Mouse (Mus musculus) cerebellum, adult 9-11 months (tissue): ENCODE measurements at regions not wholly inside any gene's neighbourhood (a gene's known extent, or its start where the extent isn't known, plus 50 kb on each side); places are given as distances from the start of the nearest gene placed in this dataset.

Experiments
- DNase-seq: peaks from one replicate; pipeline ENCODE4 v3.0.0; 2022

- DNase-seq: peak; percentile 1
These were observed 293.5 kb upstream of the Tom1l1 start for GRCm38 (mm10) chr11:90981626-90982025.

DNA sequence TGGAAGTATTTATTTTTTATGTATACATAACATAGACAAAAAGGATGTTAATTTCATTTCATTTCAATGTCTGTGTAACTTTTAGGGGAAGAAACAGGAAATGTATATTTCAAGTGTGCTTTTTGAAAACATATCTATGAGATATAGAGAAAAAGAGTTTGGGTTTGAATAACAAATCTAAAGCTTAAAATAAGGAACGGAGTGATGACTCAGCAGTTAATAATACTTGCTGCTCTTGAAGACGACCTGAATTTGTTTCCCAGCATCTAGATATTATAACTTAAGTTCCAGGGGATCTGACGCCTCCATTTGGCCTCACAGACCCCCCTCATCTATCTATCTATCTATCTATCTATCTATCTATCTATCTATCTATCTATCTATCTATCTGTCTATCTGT, 290.1 kb upstream of the Tom1l1 start:
- DNase-seq: no peak

- DNase-seq: no peak
These were observed 252.9 kb upstream of the Tom1l1 start for GRCm38 (mm10) chr11:90941076-90941475.

GRCm38 (mm10) chr11:90925738-90926137, 237.6 kb upstream of the Tom1l1 start:
- no peak for DNase-seq

DNA sequence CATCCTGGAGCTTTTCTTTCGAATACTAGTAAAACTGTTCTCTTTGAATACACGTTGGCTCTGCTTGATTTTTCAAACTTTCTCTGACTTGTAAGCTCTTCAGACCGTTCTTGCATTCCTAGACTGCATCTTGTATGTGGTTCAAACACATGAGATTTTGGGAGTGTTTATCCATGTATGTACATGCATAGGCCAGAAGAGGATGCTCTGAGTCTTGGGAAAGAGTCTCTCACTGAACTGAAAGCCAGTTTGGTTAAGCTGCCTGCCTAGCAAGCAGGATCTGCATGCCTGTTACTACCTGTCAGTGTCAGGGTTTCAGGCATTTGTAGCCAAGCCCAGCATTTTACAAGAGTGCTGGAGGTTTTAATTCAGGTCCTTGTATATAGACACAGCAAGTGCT, 229.6 kb upstream of the Tom1l1 start:
- no peak for DNase-seq

DNA sequence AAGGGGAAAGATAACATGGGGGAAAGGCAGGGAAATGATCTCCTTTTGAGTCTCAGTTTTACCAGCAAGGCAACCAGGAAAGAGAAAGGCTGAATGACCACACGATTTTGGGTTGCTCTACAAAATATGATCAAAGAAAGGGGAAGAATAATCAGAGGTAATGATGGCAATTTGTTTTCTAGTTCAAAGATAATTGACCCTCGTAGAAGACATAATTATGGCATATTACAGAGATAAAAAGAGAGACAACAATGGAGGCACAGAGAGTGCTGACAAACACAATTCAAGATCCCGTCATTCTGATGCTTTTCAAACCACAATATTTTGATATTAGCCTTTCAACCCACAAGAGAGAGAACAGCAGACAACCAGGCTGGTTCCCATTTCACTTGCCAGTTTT, 206.1 kb upstream of the Tom1l1 start:
- no peak for DNase-seq

DNA sequence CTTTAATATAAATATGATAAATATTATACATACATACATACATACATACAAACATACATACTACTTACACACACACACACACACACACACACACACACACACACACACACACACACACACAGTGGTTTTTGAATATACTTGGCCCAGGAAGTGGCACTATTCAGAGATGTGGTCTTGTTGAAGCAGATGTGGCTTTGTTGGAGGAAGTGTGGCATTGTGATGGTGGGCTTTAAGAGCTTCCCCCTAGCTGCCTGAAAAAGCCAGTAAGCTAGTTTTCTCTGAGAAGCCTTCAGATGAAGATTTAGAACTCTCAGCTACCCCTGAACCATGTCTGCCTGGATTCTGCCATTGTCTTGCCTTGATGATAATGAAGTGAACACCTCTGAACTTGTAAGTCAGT, 185.0 kb upstream of the Tom1l1 start:
- no peak for DNase-seq

DNA sequence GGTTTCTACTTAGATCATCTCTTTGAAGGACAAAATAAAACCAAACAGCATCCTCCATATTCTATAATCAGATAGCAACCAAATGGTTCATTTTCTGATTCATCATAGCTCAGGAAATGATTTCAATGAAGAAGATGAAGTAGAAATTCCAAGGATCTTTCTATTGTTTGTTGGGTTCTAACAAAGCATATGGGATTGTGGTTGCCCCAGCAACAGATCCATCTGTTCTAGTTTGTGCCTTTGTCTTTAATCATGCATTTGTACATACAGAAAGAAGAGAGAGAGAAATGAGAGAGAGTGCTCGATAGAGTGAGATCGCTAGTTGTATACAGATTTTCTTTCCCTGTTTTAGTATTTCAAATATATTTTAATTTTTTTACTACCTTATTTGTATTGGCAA, 183.5 kb upstream of the Tom1l1 start:
- DNase-seq: no peak

DNA sequence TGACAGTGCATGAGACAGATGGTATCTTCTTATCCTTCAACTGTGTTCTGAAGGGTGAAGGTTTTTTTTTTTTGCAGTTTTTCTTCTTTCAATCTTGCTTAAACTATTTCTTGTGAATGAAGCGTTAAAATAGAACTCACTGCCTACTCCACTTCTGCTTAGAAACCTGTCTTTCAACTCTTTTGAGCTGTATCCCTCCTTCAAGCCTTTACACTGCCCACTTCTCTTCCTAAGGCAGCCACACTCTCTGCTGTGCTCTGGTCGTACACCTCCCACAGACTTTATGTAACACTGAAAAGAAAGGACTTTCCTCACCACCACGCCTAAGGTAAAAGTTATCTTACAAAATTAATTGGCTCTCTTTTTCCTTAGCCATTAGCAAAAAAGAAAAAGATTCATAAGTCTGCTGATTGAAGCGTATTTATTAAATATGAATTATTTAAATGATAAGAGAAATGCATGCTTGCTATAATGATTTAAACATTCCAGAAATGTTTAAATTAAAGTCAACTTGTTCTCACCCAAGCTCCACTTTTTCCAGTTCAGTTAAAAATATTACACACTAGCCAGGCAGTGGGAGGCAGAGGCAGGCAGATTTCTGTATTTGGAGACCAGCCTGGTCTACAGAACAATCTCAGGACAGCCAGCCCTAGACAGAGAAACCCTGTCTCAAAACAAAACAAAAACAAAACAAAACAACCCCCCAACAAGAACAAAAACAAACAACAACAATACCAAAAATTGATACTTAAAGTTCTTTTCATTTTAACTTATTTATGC, 176.0 kb upstream of the Tom1l1 start:
- no peak for DNase-seq

DNA sequence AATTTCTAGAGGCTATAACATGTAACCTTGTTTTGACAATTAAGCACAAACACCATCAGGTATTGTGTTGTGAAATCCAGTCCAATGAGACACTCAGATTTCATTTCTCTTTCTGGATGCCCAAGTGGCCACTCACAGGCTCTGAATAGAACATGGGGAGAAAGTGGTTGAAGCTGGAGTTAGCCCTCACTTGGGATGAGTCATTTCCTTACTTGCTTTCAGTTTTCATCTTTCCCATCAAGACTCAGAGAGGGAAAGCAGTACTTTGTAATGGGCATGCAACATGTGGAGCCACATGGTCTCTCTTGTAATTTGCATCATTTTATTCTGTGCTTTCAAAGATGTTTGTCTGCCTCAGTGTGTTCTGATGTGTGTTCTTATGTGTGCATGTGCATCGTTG, 167.6 kb upstream of the Tom1l1 start:
- DNase-seq: no peak

GRCm38 (mm10) chr11:90855324-90855723, 167.2 kb upstream of the Tom1l1 start:
- DNase-seq: no peak

DNA sequence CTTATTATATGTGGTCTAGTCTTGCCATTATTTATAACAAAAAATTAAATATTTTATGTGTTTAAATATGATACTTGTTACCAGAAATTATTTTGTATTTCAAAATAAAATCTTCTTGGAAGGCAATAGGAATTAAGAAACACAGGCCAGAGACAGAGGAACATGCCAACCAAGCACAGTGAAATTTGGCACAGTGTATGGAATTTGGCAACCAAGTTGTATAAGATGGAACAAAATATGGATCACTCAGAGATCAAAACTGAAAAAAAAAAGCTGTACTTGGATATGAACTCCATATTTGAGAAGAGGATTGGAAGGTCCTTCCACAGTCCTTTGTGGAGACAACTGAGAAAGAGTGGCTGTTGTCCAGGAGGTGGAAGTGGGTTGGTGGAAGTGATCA, 163.1 kb upstream of the Tom1l1 start:
- DNase-seq: no peak

DNA sequence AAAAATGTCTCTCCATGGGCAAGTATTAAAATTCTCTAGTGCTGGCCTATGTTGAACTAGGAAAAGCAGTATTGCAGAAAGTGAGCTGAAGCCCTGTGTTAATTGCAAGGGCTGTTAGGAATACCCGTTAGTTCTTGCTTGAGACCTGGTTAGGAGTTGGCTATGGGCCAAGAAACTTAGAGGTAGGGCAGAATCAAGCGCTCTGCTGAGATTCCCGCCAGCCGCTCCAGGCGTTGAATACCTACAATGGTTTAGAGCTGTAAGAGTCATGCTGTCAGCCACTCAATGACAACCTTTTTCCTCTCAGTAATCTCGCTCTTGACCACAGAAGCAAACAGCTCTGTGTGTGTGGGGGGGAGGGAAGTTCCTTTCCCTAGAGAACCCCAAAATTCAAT, 156.8 kb upstream of the Tom1l1 start:
- DNase-seq: no peak

DNA sequence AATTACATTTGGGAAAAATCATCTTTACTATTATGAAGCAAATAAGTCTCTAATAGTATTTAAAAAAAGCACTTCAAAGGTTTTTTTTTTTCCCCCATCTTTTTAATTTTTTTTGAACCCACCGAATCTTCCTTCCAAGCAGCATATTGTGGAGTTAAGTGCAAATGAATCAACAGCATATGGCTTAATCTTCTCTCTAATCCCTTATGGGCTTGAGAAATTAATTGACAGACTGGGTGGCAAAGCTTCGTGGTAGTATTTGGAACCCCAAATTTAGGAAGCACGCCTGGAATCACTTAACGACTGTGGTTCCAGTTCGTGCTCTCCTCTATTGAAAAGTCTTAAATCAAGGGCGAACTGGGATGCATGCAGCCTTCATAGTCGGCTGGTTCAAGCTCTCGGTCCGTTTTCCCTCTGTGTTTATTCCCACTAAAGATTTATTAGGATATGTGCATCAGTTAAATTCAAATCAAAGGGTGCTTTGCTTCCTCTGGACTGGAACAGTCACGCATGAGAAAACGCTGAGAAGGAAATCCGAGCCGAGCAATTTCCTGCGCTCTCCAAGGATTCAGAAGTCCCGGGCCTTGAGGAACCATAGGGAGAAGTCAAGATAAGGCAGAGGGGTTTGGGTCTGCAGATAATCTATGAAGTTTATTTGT, 156.2 kb upstream of the Tom1l1 start:
- no peak for DNase-seq

- DNase-seq: no peak
These were observed 150.0 kb upstream of the Tom1l1 start for GRCm38 (mm10) chr11:90838161-90838560.

- no peak for DNase-seq
These were observed 136.6 kb upstream of the Tom1l1 start for GRCm38 (mm10) chr11:90824761-90825160.

GRCm38 (mm10) chr11:90816727-90817126, 128.6 kb upstream of the Tom1l1 start:
- DNase-seq: no peak

GRCm38 (mm10) chr11:90814471-90814870, 126.3 kb upstream of the Tom1l1 start:
- DNase-seq: no peak

DNA sequence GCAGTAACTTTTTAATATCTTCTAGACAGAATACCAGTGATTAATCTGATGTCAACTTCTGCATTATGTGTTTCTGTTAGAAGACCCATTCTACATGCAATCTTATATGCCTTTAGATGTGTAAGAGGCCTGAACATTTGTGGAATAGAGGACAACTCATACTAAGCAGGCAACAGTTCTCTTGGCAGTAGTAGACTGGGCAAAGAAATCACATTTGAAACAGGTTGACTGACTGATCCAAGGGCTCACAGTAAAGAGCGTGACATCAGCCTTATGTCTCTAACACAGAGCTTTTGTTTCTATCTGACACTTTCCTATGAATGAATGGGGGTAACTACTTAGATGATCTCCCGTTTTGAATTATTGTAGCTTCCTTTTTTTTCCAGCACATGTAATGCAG, 124.8 kb upstream of the Tom1l1 start:
- no peak for DNase-seq

DNA sequence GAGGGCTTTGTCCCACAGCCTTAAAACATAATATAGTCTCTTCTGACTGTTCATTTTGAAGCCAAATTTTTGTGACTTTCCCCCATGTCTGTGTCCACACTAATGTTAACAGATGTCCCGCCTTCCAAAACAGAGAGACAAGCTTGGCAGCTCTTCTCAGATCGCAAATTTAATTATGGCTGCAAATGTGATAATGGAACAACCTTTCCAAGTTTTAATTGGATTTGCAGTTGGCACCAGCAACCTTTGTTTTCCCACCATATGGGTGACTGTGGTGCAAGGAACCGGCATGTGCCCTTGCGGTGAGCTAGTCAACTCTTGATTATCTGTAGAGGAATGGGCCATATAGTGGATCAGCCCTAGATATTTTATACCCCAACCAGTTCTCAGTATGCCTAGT, 124.4 kb upstream of the Tom1l1 start:
- no peak for DNase-seq

DNA sequence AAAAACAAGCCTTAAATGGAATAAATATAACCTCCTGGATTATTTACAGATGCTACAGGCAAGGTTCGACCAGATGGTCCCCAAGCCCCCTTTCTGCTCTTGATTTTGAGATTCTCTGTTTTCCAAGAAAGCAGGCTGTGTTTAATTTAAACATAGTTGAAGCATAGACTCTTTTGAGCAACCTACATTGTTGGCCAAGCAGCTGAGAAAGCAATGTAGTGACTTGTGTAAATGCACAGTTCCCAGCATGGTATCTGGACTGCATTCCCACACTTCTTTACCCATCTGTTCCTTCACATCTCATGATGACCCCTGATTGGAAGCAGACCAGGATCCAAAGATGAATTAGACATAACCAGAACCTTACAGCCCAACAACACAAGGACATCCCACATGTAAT, 120.3 kb upstream of the Tom1l1 start:
- no peak for DNase-seq

DNA sequence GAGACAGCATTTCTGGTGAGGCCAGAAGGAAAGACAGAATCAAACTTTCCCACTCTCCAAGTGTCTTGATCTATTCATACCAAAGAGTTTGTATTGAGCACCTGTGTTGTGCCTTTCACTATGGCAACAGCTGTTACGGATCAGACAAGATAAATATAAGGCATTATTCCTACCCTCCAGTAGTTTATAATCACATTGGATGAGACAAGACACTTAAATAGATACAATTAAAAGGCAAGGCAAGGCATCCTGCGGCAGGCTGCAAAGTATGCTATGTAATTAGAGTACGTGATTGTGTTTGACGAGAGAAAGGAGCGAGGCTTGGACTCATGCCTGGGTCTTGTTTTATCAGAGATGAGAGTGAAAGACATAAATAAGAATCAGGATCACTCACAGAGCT, 119.2 kb upstream of the Tom1l1 start:
- no peak for DNase-seq

- no peak for DNase-seq
These were observed 114.6 kb upstream of the Tom1l1 start for GRCm38 (mm10) chr11:90802569-90803363.

- DNase-seq: no peak
These were observed 109.4 kb upstream of the Tom1l1 start for GRCm38 (mm10) chr11:90797577-90797976.
